Mouse (Mus musculus) liver, adult 2 months (tissue): Measurements from ENCODE around the gene Tgfa.

Experiments
- CTCF ChIP-seq: fragments of 200-500 bp; IDR thresholded peaks from 2 replicates; pipeline ENCODE4 v1.5.1; 2011; ENCODE audit warnings: low read depth, low read length, control low read depth
- POLR2A ChIP-seq: fragments of 200-500 bp; IDR thresholded peaks from 2 replicates; pipeline ENCODE4 v1.6.1; 2011; ENCODE audit warnings: low read length, control low read depth; ENCODE audit not compliant: insufficient read depth; ENCODE audit errors: extremely low read depth

GRCm38 (mm10) chr6:86276816-86277215, 81.8 kb downstream of the Tgfa start:
- TF ChIP-seq CTCF (no peak), POLR2A (no peak)
